Mouse (Mus musculus): ENCODE measurements at regions not wholly inside any gene's neighbourhood (a gene's known extent, or its start where the extent isn't known, plus 50 kb on each side); places are given as distances from the start of the nearest gene placed in this dataset.

- no peak for TF ChIP-seq CTCF (conservative IDR thresholded peaks at IDR 0.05 in 1 of 2, IDR thresholded peaks at IDR 0.05 in 1 of 2; ENCODE audit: low read depth in 2 of 2, low read length in 2 of 2)
- no peak for TF ChIP-seq SMC3 (IDR thresholded peaks at IDR 0.05; ENCODE audit: low read depth, low read length)
Observed at GRCm38 (mm10) chr16:65405824-65406556, 114.3 kb upstream of the Pou1f1 start.
